Comparison of ENCODE assay signal across 9 mouse cellular contexts in the genomic region with DNA sequence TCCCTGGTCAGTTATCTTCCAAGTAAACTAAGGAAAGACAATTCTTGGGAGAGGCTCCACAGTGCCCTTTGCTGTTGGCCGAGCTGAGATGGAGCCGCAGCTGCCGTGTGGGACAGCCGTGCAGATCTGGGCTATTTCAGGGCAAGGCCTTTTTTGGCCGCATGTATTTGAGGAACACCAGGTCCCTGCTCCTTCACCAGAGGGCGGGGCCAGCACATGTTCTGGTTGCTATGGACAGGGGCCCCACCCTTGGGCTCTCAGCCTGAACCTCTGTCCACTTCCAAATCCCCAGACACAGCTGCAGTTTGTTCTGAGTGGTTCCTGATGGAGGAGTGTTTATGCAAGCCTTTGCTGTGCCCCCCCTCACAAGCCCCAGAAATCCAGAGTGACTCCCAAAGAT. TPM values are rescaled to one million over a fixed set of nuclear protein-coding genes. Genes with fewer than 3 reads are reported as not detected.
A peak's percentile ranks its signal among the peaks of the same experiment; 100 is the strongest.
DNase-seq lines count a peak whose midpoint lies in the region; TF ChIP-seq lines count a peak whose summit lies in the region.
"Had no signal": no experiment of that assay in that cellular context is flagged by ENCODE, and none has a peak within 500 bp of the region (broad histone marks: within the 10 kb centered on the region; RNA-seq: fewer than 3 reads in every experiment).

No protein-coding gene starts in this region.

- WGBS in small intestine, adult 2 months, result 47% methylated on average over 6 of the region's 6 CpGs

- peak; percentile 54 for DNase-seq in adrenal gland, postnatal 14 days
- DNase-seq in adrenal gland, postnatal 25 days, result no peak
- DNase-seq in heart, adult 9 months (ENCODE audit: low spot score in 2 of 2), result peak; percentile 94 to 95
- DNase-seq in kidney, postnatal 10 days, result peak; percentile 65
- no peak for DNase-seq in layer of hippocampus, adult 2 months (ENCODE audit: low spot score in 2 of 2)
- no peak for DNase-seq in cerebellum, adult 18-20 months
- no peak for DNase-seq in layer of hippocampus, postnatal 10 days (ENCODE audit: low spot score in 2 of 2)

- H3K4me3 ChIP-seq in small intestine, adult 2 months (ENCODE audit: low read depth, low read length), result no peak overlapping the region
- H3K4me3 ChIP-seq in layer of hippocampus, adult 2 months, result no peak overlapping the region
- H3K4me3 ChIP-seq: hindbrain, embryonic 15.5 days had no signal

- H3K27ac ChIP-seq in small intestine, adult 2 months (ENCODE audit: insufficient read depth, low read depth, low read length), result peak overlapping the region; percentile 68
- no peak overlapping the region for H3K27ac ChIP-seq in layer of hippocampus, adult 2 months

- no peaks in the 10 kb centered on the region for H3K36me3 ChIP-seq in small intestine, adult 2 months (ENCODE audit: control insufficient read depth, insufficient read depth, low read length)
- H3K36me3 ChIP-seq: hindbrain, embryonic 15.5 days had no signal

- peaks cover 14% of the 10 kb centered on the region for H3K4me1 ChIP-seq in small intestine, adult 2 months (ENCODE audit: control insufficient read depth, insufficient read depth, insufficient read length, low read length)

- no peak for TF ChIP-seq POLR2A in small intestine, adult 2 months (IDR thresholded peaks at IDR 0.05; ENCODE audit: low read depth, low read length)

- no peak for TF ChIP-seq CTCF in small intestine, adult 2 months (IDR thresholded peaks at IDR 0.05; ENCODE audit: extremely low read depth, insufficient read length, insufficient replicate concordance, low read depth, low read length)
- no peak for TF ChIP-seq CTCF in layer of hippocampus, adult 2 months (conservative IDR thresholded peaks at IDR 0.05)

- H3K27me3 ChIP-seq in small intestine, adult 2 months (ENCODE audit: control insufficient read depth, insufficient read depth, low read length), result no peaks in the 10 kb centered on the region
- H3K27me3 ChIP-seq: hindbrain, embryonic 15.5 days had no signal

RNA-seq across cellular contexts. Expression of a gene that starts 13.6 kb away (rescaled TPM):
- 121 and 127 TPM in 2 replicates for total RNA-seq in adrenal gland, postnatal 14 days (2021)
- total RNA-seq in adrenal gland, postnatal 25 days (2021), result 189 and 195 TPM in 2 replicates
- polyA plus RNA-seq in small intestine, adult 2 months (2012; rRNA removed), result 139 and 334 TPM in 2 replicates
- 100 to 1,000 TPM; 417 to 440 TPM for total RNA-seq in layer of hippocampus, adult 2 months (2021)
- 100 to 1,000 TPM; 199 to 238 TPM for total RNA-seq in layer of hippocampus, postnatal 10 days (2021)

RNA-seq across cellular contexts. Expression of a gene that starts 22.6 kb away (rescaled TPM):
- 0.74 and 4.0 TPM in 2 replicates for total RNA-seq in adrenal gland, postnatal 14 days (2021)
- total RNA-seq in adrenal gland, postnatal 25 days (2021), result 0.24 and 0.79 TPM in 2 replicates
- polyA plus RNA-seq in small intestine, adult 2 months (2012; rRNA removed), result 5.8 and 7.1 TPM in 2 replicates
- total RNA-seq in layer of hippocampus, adult 2 months (2021), result 1 to 10 TPM; 1.3 to 2.1 TPM
- 1 to 10 TPM; 1.3 TPM for total RNA-seq in layer of hippocampus, postnatal 10 days (2021)

RNA-seq across cellular contexts. Expression of a gene that starts 26.6 kb away (rescaled TPM):
- total RNA-seq in adrenal gland, postnatal 14 days (2021), result 19.9 and 23.6 TPM in 2 replicates
- 17.1 and 20.2 TPM in 2 replicates for total RNA-seq in adrenal gland, postnatal 25 days (2021)
- polyA plus RNA-seq in small intestine, adult 2 months (2012; rRNA removed), result 28.3 and 28.5 TPM in 2 replicates
- 1 to 10 TPM; 4.6 to 7.2 TPM for total RNA-seq in layer of hippocampus, adult 2 months (2021)
- total RNA-seq in layer of hippocampus, postnatal 10 days (2021), result 1 to 10 TPM; 6.4 to 7.2 TPM

RNA-seq across cellular contexts. Expression of a gene that starts 30.5 kb away (rescaled TPM):
- 8.6 and 10.2 TPM in 2 replicates for total RNA-seq in adrenal gland, postnatal 14 days (2021)
- total RNA-seq in adrenal gland, postnatal 25 days (2021), result 12.2 and 12.9 TPM in 2 replicates
- polyA plus RNA-seq in small intestine, adult 2 months (2012; rRNA removed), result 11.9 and 13.3 TPM in 2 replicates
- total RNA-seq in layer of hippocampus, adult 2 months (2021), result 1 to 10 TPM; 6.9 to 7.7 TPM
- 1 to 10 TPM; 5.3 to 5.5 TPM for total RNA-seq in layer of hippocampus, postnatal 10 days (2021)

RNA-seq across cellular contexts. Expression of a gene that starts 38.3 kb away (rescaled TPM):
- 90.7 and 95.0 TPM in 2 replicates for total RNA-seq in adrenal gland, postnatal 14 days (2021)
- total RNA-seq in adrenal gland, postnatal 25 days (2021), result 86.5 and 103 TPM in 2 replicates
- 36.4 and 40.1 TPM in 2 replicates for polyA plus RNA-seq in small intestine, adult 2 months (2012; rRNA removed)
- total RNA-seq in layer of hippocampus, adult 2 months (2021), result 10 to 100 TPM; 64.6 to 66.8 TPM
- 10 to 100 TPM; 55.6 to 64.8 TPM for total RNA-seq in layer of hippocampus, postnatal 10 days (2021)

Comparison
In these comparisons a context has a peak if more than half of its experiments do, and no peak if none do; other contexts are left out.
1. DNase-seq: peak in adrenal gland, postnatal 14 days (single experiment), heart, adult 9 months (2 of 2) and kidney, postnatal 10 days (single experiment); none in adrenal gland, postnatal 25 days (single experiment), layer of hippocampus, adult 2 months (0 of 2), cerebellum, adult 18-20 months (0 of 2) and layer of hippocampus, postnatal 10 days (0 of 2).